Mouse (Mus musculus) forebrain, embryonic 14.5 days (tissue): Measurements from ENCODE around the gene Mrgprg. TPM values are rescaled to one million over a fixed set of nuclear protein-coding genes. Genes with fewer than 3 reads are reported as not detected.

Source experiments
- ATAC-seq: fragments of 200-750 bp; cut with Nextera tagmentation; 2 replicates; pipeline ENCODE4 v1.8.0; 2017; ENCODE audit warnings: mild to moderate bottlenecking, moderate library complexity
- DNase-seq: peaks from one replicate; pipeline ENCODE4 v3.0.0-alpha.2; 2015; ENCODE audit warnings: low spot score
- H3K27ac ChIP-seq: fragments of 300-500 bp; sonication (generic); 2 replicates; pipeline ENCODE4 v1.5.1; 2014; ENCODE audit warnings: low read depth, mild to moderate bottlenecking, control low read depth, low read length, moderate library complexity
- H3K27me3 ChIP-seq: fragments of 300-500 bp; sonication (generic); replicated peaks from 2 replicates; pipeline ENCODE4 v1.6.1; 2014; ENCODE audit warnings: low read length, control low read depth, mixed read lengths; ENCODE audit not compliant: control insufficient read depth, insufficient read depth
- H3K36me3 ChIP-seq: fragments of 300-500 bp; sonication (generic); 2 replicates; pipeline ENCODE4 v1.6.1; 2014; ENCODE audit warnings: low read length, control low read depth; ENCODE audit not compliant: control insufficient read depth, insufficient read depth
- H3K4me1 ChIP-seq: fragments of 300-500 bp; sonication (generic); 2 replicates; pipeline ENCODE4 v1.6.1; 2014; ENCODE audit warnings: antibody characterized with exemption, low read length, control low read depth; ENCODE audit not compliant: control insufficient read depth, insufficient read depth
- H3K4me2 ChIP-seq: fragments of 300-500 bp; sonication (generic); 2 replicates; pipeline ENCODE4 v1.6.1; 2014; ENCODE audit warnings: mild to moderate bottlenecking, control low read depth, low read length
- H3K4me3 ChIP-seq: fragments of 300-500 bp; sonication (generic); 2 replicates; pipeline ENCODE4 v1.5.1; 2014; ENCODE audit warnings: low read depth, low read length, control low read depth
- H3K9ac ChIP-seq: fragments of 300-500 bp; sonication (generic); 2 replicates; pipeline ENCODE4 v1.6.1; 2014; ENCODE audit warnings: mild to moderate bottlenecking, low read length, control low read depth, moderate library complexity
- H3K9me3 ChIP-seq: fragments of 300-500 bp; sonication (generic); replicated peaks from 2 replicates; pipeline ENCODE4 v1.6.1; 2016; ENCODE audit warnings: low read length, control low read depth, mixed read lengths; ENCODE audit not compliant: control insufficient read depth
- WGBS: fragments of 180-500 bp; shearing (Covaris S2); extraction: QIAGEN DNeasy Blood & Tissue Kit; methylation state at CpG from one replicate; pipeline ENCODE4 v1.1.7; 2014; 5-methylcytosine and 5-hydroxymethylcytosine counted together
- polyA plus RNA-seq: library from polyadenylated mRNA; unstranded; fragments of >200 nt; fragmentation: Nextera tagmentation; extraction: Ambion mirVana; gene quantifications from 2 replicates; pipeline ENCODE4 v1.2.1, GENCODE M21; 2014

The Mrgprg gene
- polyA plus RNA-seq, 1 experiment from 2014 or later = not detected

- H3K9ac ChIP-seq = no peak overlapping the region
- no peaks in the 10 kb centered on the region for H3K9me3 ChIP-seq
- ATAC-seq (no peak), DNase-seq (no peak)
- H3K27ac ChIP-seq = no peak overlapping the region
- H3K36me3 ChIP-seq = no peaks in the 10 kb centered on the region
- H3K4me3 ChIP-seq = no peak overlapping the region
- H3K4me2 ChIP-seq = no peak overlapping the region
- peaks cover 5% of the 10 kb centered on the region; the same call in 1 of the 2 replicates for H3K4me1 ChIP-seq
- 86% methylated on average over 1 of the region's 1 CpGs for WGBS
- H3K27me3 ChIP-seq = peaks cover 6% of the 10 kb centered on the region; the same call in 1 of the 2 replicates
Observed at GRCm38 (mm10) chr7:143751380-143751779, 15.4 kb downstream of the Mrgprg start.

GRCm38 (mm10) chr7:143749045-143749444 lies 17.7 kb downstream of the Mrgprg start:
- ATAC-seq = no peak
- Histone ChIP-seq H3K9ac (no peak overlapping the region), H3K4me3 (no peak overlapping the region), H3K9me3 (no peaks in the 10 kb centered on the region), H3K27ac (peak overlapping the region; percentile 70; the same call in 1 of the 2 replicates), H3K4me2 (no peak overlapping the region), H3K36me3 (no peaks in the 10 kb centered on the region), H3K27me3 (no peaks in the 10 kb centered on the region), H3K4me1 (peaks cover 4% of the 10 kb centered on the region; the same call in 1 of the 2 replicates)
- DNase-seq = peak; percentile 16
- 66% methylated on average over 3 of the region's 3 CpGs for WGBS

- DNase-seq (peak; percentile 98), ATAC-seq (peak; percentile 94)
- 1% methylated on average over 16 of the region's 16 CpGs for WGBS
- no peaks in the 10 kb centered on the region for H3K36me3 ChIP-seq
- H3K27ac ChIP-seq = peak overlapping the region; percentile 70
- no peak overlapping the region; the same call in 1 of the 2 replicates for H3K9ac ChIP-seq
- H3K4me2 ChIP-seq = peak overlapping the region; percentile 42
- H3K4me3 ChIP-seq = no peak overlapping the region
- H3K9me3 ChIP-seq = no peaks in the 10 kb centered on the region
- H3K4me1 ChIP-seq = peaks cover 4% of the 10 kb centered on the region; the same call in 1 of the 2 replicates
- no peaks in the 10 kb centered on the region for H3K27me3 ChIP-seq
Observed at GRCm38 (mm10) chr7:143748041-143748868, 18.5 kb downstream of the Mrgprg start.

GRCm38 (mm10) chr7:143740653-143741052 lies 26.1 kb downstream of the Mrgprg start:
- no peaks in the 10 kb centered on the region for H3K36me3 ChIP-seq
- H3K4me2 ChIP-seq = peak overlapping the region; percentile 86
- no peaks in the 10 kb centered on the region for H3K9me3 ChIP-seq
- 0 out of 2 replicates have a peak, but pooled peaks cover 2% of the 10 kb centered on the region for H3K27me3 ChIP-seq
- DNase-seq = no peak
- H3K9ac ChIP-seq = peak overlapping the region; percentile 90
- H3K27ac ChIP-seq = no peak overlapping the region
- WGBS = 28% methylated on average over 2 of the region's 2 CpGs
- peak; percentile 3; the same call in 1 of the 2 replicates for ATAC-seq
- H3K4me1 ChIP-seq = peaks cover 11% of the 10 kb centered on the region
- peak overlapping the region; percentile 62 for H3K4me3 ChIP-seq

GRCm38 (mm10) chr7:143739511-143740461 lies 27.0 kb downstream of the Mrgprg start:
- WGBS = 6% methylated on average over 37 of the region's 38 CpGs
- Histone ChIP-seq H3K9ac (peak overlapping the region; percentile 90), H3K27ac (peak overlapping the region; percentile 73), H3K4me1 (peaks cover 11% of the 10 kb centered on the region), H3K4me2 (peak overlapping the region; percentile 86), H3K27me3 (0 out of 2 replicates have a peak, but pooled peaks cover 2% of the 10 kb centered on the region), H3K9me3 (no peaks in the 10 kb centered on the region), H3K36me3 (no peaks in the 10 kb centered on the region), H3K4me3 (peak overlapping the region; percentile 62)
- ATAC-seq (peak; percentile 91), DNase-seq (peak; percentile 85)

GRCm38 (mm10) chr7:143738601-143739006 lies 28.2 kb downstream of the Mrgprg start:
- H3K9me3 ChIP-seq = no peaks in the 10 kb centered on the region
- H3K4me3 ChIP-seq = peak overlapping the region; percentile 62
- H3K27me3 ChIP-seq = 0 out of 2 replicates have a peak, but pooled peaks cover 2% of the 10 kb centered on the region
- peak overlapping the region; percentile 73 for H3K27ac ChIP-seq
- H3K36me3 ChIP-seq = no peaks in the 10 kb centered on the region
- ATAC-seq = peak; percentile 49
- 24% methylated on average over 5 of the region's 5 CpGs for WGBS
- DNase-seq = peak; percentile 59
- peaks cover 11% of the 10 kb centered on the region for H3K4me1 ChIP-seq
- peak overlapping the region; percentile 90 for H3K9ac ChIP-seq
- H3K4me2 ChIP-seq = peak overlapping the region; percentile 86

GRCm38 (mm10) chr7:143738194-143738593 lies 28.6 kb downstream of the Mrgprg start:
- DNase-seq (no peak), ATAC-seq (peak; percentile 27)
- peak overlapping the region; percentile 86 for H3K4me2 ChIP-seq
- H3K4me1 ChIP-seq = peaks cover 11% of the 10 kb centered on the region
- H3K4me3 ChIP-seq = peak overlapping the region; percentile 62
- peak overlapping the region; percentile 90 for H3K9ac ChIP-seq
- no peaks in the 10 kb centered on the region for H3K9me3 ChIP-seq
- WGBS = 67% methylated on average over 6 of the region's 6 CpGs
- peak overlapping the region; percentile 73 for H3K27ac ChIP-seq
- H3K36me3 ChIP-seq = no peaks in the 10 kb centered on the region
- 0 out of 2 replicates have a peak, but pooled peaks cover 2% of the 10 kb centered on the region for H3K27me3 ChIP-seq

- ATAC-seq (no peak), DNase-seq (no peak)
- Histone ChIP-seq H3K27me3 (no peaks in the 10 kb centered on the region), H3K4me3 (no peak overlapping the region), H3K27ac (no peak overlapping the region), H3K36me3 (no peaks in the 10 kb centered on the region), H3K4me2 (no peak overlapping the region), H3K9me3 (no peaks in the 10 kb centered on the region), H3K9ac (no peak overlapping the region), H3K4me1 (peaks cover 5% of the 10 kb centered on the region; the same call in 1 of the 2 replicates)
- 92% methylated on average over 4 of the region's 4 CpGs for WGBS
Observed at GRCm38 (mm10) chr7:143733746-143734145, 33.0 kb downstream of the Mrgprg start.
